Mouse (Mus musculus): Measurements from ENCODE around the gene Doc2g. TPM values are rescaled to one million over a fixed set of nuclear protein-coding genes. Genes with fewer than 3 reads are reported as not detected.
"Not testable (repeated sequence)": the region's sequence is repeated elsewhere in the genome, so short reads cannot be mapped to it uniquely, and the experiment has no call there.

Gene Doc2g
- total and polyA plus RNA-seq, 2 experiments from 2014 or later: 5.5 to 8.8 TPM

DNA sequence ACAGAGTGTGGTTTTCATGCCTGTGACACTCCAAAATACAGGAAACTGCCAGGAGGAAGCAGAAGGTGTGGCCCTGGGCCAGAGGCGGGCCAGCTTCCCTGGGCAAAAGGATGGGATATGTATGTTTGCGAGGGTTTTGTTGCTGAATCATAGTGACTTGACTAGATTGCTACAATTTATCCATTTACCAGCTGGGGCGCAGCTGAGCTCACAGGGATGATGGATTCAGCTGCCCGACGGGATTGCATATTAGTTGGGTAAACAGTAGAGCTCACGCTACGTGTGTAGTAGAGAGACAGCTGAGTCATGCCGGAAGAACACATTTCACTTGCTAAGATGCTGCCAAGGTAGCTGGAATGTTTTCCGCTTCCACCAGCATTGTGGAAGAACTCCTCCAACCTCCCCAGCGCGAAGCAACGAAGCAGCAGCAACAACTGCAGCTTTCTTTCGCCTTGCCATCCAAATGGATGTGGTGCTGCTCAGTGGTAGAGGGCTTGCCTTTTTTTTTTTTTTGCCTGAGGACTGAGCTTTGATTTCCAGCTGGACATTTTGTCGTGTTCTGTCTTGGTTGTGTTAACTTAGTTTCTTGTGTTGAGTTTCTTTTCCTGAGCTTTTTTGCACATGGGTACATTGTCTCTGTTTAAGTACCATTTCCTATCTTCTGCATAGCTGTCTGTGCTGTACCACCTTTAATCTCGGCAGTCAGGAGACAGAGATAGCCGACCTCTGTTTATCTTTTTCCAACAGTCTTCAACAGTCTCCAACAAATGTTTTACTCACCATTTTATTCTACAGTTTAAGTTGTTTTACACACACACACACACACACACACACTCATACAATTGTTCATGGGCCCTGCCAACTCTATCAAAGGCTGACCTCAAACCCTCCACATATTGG lies 43.1 kb downstream of the Doc2g start, which contains the start of gene Gstp2:
Gstp2 (minus strand) TSS at position 58 of the 900 bp plus-strand sequence.
- DNase-seq (ENCODE audit: low spot score) (peak; percentile 80), ATAC-seq (ENCODE audit: low FRiP score) (peak; percentile 34; the same call in 1 of the 2 replicates)
- Histone ChIP-seq H3K36me3 (ENCODE audit: insufficient read depth, low read length) (no peaks in the 10 kb centered on the region), H3K9me3 (ENCODE audit: low read length) (no peaks in the 10 kb centered on the region), H3K9ac (replicated peaks; ENCODE audit: low read length, poor library complexity, severe bottlenecking) (no peak within 1 kb of the TSS), H3K4me3 (ENCODE audit: low read depth, low read length) (no peak within 1 kb of the TSS), H3K4me2 (ENCODE audit: low read depth, low read length, poor library complexity, severe bottlenecking) (peak within 1 kb of the TSS; percentile 15; the same call in 1 of the 2 replicates), H3K4me1 (ENCODE audit: insufficient read depth, low read length) (no peaks in the 10 kb centered on the region), H3K27me3 (ENCODE audit: insufficient read depth, low read length) (no peaks in the 10 kb centered on the region), H3K27ac (ENCODE audit: low read depth, low read length) (no peak within 1 kb of the TSS)
- TF ChIP-seq CTCF (IDR thresholded peaks at IDR 0.05): peak; percentile 65
- 54% methylated on average over 16 of the region's 16 CpGs for WGBS

DNA sequence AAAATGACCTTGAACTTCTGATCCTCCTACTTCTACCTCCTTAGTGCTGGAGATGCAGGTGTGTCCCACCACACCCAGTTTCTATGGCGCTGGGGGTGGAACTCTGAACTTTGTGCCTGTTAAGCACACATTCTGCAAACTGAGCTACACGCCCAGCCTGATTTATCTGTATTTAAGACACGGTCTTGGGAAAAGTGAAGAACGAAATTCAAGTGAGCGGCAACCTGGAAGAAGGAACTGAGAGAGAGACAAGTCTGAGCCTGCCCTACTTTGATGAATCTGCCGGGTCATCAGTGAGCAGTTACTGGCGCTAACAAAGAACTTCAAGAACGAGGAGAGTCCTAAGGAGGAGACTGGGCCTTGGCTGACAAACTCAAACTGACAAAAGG lies 43.7 kb downstream of the Doc2g start:
- Histone ChIP-seq H3K4me1 (ENCODE audit: insufficient read depth, low read length) (no peaks in the 10 kb centered on the region), H3K9ac (replicated peaks; ENCODE audit: low read length, poor library complexity, severe bottlenecking) (no peak overlapping the region), H3K27ac (ENCODE audit: low read depth, low read length) (no peak overlapping the region), H3K27me3 (ENCODE audit: insufficient read depth, low read length) (no peaks in the 10 kb centered on the region), H3K4me3 (ENCODE audit: low read depth, low read length) (no peak overlapping the region), H3K9me3 (ENCODE audit: low read length) (no peaks in the 10 kb centered on the region), H3K4me2 (ENCODE audit: low read depth, low read length, poor library complexity, severe bottlenecking) (no peak overlapping the region), H3K36me3 (ENCODE audit: insufficient read depth, low read length) (no peaks in the 10 kb centered on the region)
- TF ChIP-seq CTCF (IDR thresholded peaks at IDR 0.05): no peak
- DNase-seq (ENCODE audit: low spot score) (no peak), ATAC-seq (ENCODE audit: low FRiP score) (no peak)
- 82% methylated on average over 8 of the region's 8 CpGs for WGBS

DNA sequence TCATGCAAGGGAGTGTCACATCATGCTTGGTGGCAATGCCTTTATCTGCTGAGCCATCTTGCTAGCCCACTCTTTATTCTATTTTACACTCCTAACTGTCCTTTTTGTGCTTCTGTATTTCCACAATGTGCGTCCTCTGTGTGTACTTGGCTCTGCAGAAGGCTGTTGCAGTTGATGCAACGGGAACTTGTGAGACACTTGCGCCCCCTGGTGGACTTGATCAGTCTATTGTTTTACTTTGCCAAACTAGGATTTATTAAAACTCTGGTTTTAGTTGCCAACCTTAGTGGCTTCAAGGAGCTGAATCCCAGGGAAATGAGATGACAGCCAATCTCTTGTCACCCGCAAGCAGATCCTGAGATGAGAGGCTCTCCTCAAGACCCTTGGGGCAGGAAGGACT lies 44.7 kb downstream of the Doc2g start:
- 11% methylated on average over 4 of the region's 4 CpGs for WGBS
- no peak for ATAC-seq (ENCODE audit: low FRiP score)

DNA sequence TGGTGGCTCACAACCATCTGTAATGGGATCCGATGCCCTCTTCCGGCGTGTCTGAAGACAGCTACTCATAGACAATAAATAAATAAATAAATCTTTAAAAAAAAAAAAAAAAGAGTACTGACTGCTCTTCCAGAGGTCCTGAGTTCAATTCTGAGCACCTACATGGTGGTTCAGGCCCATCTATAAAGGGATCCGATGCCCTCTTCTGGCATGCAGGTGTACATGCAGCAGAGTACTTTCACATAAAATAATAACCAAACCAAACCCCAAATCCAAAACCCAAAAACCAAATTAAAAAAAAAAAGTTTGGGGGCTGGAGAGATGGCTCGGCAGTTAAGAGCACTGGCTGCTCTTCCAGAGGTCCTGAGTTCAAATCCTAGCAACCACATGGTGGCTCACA lies 46.0 kb downstream of the Doc2g start:
- H3K27ac ChIP-seq (ENCODE audit: low read depth, low read length); ATAC-seq (ENCODE audit: low FRiP score): not testable (repeated sequence)

More for the DNA sequence above, 44.7 kb downstream of the Doc2g start:
- no peaks in the 10 kb centered on the region for H3K4me1 ChIP-seq (ENCODE audit: insufficient read depth, low read length)
- H3K27ac ChIP-seq (ENCODE audit: low read depth, low read length): no peak overlapping the region
- H3K36me3 ChIP-seq (ENCODE audit: insufficient read depth, low read length): no peaks in the 10 kb centered on the region
- no peak overlapping the region for H3K9ac ChIP-seq (replicated peaks; ENCODE audit: low read length, poor library complexity, severe bottlenecking)
- TF ChIP-seq CTCF (IDR thresholded peaks at IDR 0.05): peak; percentile 83
- no peak overlapping the region for H3K4me2 ChIP-seq (ENCODE audit: low read depth, low read length, poor library complexity, severe bottlenecking)
- H3K4me3 ChIP-seq (ENCODE audit: low read depth, low read length): no peak overlapping the region
- DNase-seq (ENCODE audit: low spot score): peak; percentile 85
- H3K27me3 ChIP-seq (ENCODE audit: insufficient read depth, low read length): no peaks in the 10 kb centered on the region
- H3K9me3 ChIP-seq (ENCODE audit: low read length): no peaks in the 10 kb centered on the region

DNA sequence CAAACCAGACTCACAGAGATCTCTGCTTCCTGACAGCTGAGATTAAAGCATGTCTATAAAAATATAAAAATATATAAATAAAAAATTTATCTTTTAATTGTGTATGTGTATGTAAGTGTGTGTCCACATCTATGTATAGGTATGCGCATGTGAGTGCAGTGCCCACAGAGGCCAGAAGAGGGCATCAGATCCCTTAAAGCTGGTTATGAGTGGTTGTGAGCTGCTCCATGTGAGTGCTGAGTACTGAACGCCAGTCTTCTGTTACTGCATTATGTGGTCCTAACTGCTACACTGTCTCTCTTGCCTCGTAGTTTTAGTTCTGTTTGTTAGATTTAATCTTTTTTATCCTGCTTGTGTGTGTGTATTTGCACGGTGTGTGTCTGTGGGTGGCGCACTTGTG lies 47.9 kb downstream of the Doc2g start:
- Histone ChIP-seq H3K36me3 (ENCODE audit: insufficient read depth, low read length) (no peaks in the 10 kb centered on the region), H3K9me3 (ENCODE audit: low read length) (no peaks in the 10 kb centered on the region), H3K27ac (ENCODE audit: low read depth, low read length) (no peak overlapping the region), H3K9ac (replicated peaks; ENCODE audit: low read length, poor library complexity, severe bottlenecking) (no peak overlapping the region), H3K4me2 (ENCODE audit: low read depth, low read length, poor library complexity, severe bottlenecking) (no peak overlapping the region), H3K27me3 (ENCODE audit: insufficient read depth, low read length) (no peaks in the 10 kb centered on the region), H3K4me1 (ENCODE audit: insufficient read depth, low read length) (no peaks in the 10 kb centered on the region), H3K4me3 (ENCODE audit: low read depth, low read length) (no peak overlapping the region)
- ATAC-seq (ENCODE audit: low FRiP score): no peak
- TF ChIP-seq CTCF (IDR thresholded peaks at IDR 0.05): peak; percentile 16; the same call in 1 of the 2 replicates
- DNase-seq (ENCODE audit: low spot score): no peak
- 90% methylated on average over 5 of the region's 5 CpGs for WGBS

More for the DNA sequence above, 46.0 kb downstream of the Doc2g start:
- WGBS: 91% methylated on average over 5 of the region's 5 CpGs
- not testable (repeated sequence) for H3K27me3 ChIP-seq (ENCODE audit: insufficient read depth, low read length); H3K4me2 ChIP-seq (ENCODE audit: low read depth, low read length, poor library complexity, severe bottlenecking); DNase-seq (ENCODE audit: low spot score); H3K9ac ChIP-seq (replicated peaks; ENCODE audit: low read length, poor library complexity, severe bottlenecking); H3K4me3 ChIP-seq (ENCODE audit: low read depth, low read length); H3K9me3 ChIP-seq (ENCODE audit: low read length); H3K36me3 ChIP-seq (ENCODE audit: insufficient read depth, low read length); H3K4me1 ChIP-seq (ENCODE audit: insufficient read depth, low read length)
